Mouse (Mus musculus) kidney, embryonic 14.5 days (tissue): ENCODE measurements around the gene Nr4a3. TPM values are rescaled to one million over a fixed set of nuclear protein-coding genes. Genes with fewer than 3 reads are reported as not detected.

Source experiments
- ATAC-seq: fragments of 200-750 bp; cut with Nextera tagmentation; 2 replicates; pipeline ENCODE4 v1.8.0; 2017; ENCODE audit warnings: moderate number of reproducible peaks, mild to moderate bottlenecking, moderate TSS enrichment, moderate library complexity; ENCODE audit not compliant: low FRiP score, low TSS enrichment
- H3K27ac ChIP-seq: fragments of 300-500 bp; sonication (generic); 2 replicates; pipeline ENCODE4 v1.5.1; 2014; ENCODE audit warnings: low read depth, mild to moderate bottlenecking, low read length, moderate library complexity, mixed read lengths
- H3K27me3 ChIP-seq: fragments of 300-500 bp; sonication (generic); 2 replicates; pipeline ENCODE4 v1.6.1; 2014; ENCODE audit warnings: mild to moderate bottlenecking, low read length; ENCODE audit not compliant: control insufficient read depth, insufficient read depth
- H3K36me3 ChIP-seq: fragments of 300-500 bp; sonication (generic); 2 replicates; pipeline ENCODE4 v1.6.1; 2014; ENCODE audit warnings: low read length, mixed read lengths; ENCODE audit not compliant: control insufficient read depth, insufficient read depth
- H3K4me1 ChIP-seq: fragments of 300-500 bp; sonication (generic); 2 replicates; pipeline ENCODE4 v1.6.1; 2014; ENCODE audit warnings: low read length, mixed read lengths; ENCODE audit not compliant: control insufficient read depth, insufficient read depth
- H3K4me2 ChIP-seq: fragments of 300-500 bp; sonication (generic); replicated peaks from 2 replicates; pipeline ENCODE4 v1.6.1; 2014; ENCODE audit warnings: low read depth, mild to moderate bottlenecking, low read length
- H3K4me3 ChIP-seq: fragments of 300-500 bp; sonication (generic); 2 replicates; pipeline ENCODE4 v1.5.1; 2014; ENCODE audit warnings: mild to moderate bottlenecking, low read length
- H3K9ac ChIP-seq: fragments of 300-500 bp; sonication (generic); 2 replicates; pipeline ENCODE4 v1.6.1; 2014; ENCODE audit warnings: low read depth, mild to moderate bottlenecking, low read length, moderate library complexity
- H3K9me3 ChIP-seq: fragments of 300-500 bp; sonication (generic); 2 replicates; pipeline ENCODE4 v1.6.1; 2016; ENCODE audit warnings: low read length; ENCODE audit not compliant: control insufficient read depth
- WGBS: fragments of 180-500 bp; shearing (Covaris S2); extraction: QIAGEN DNeasy Blood & Tissue Kit; methylation state at CpG from one replicate; pipeline ENCODE4 v1.1.7; 2014; 5-methylcytosine and 5-hydroxymethylcytosine counted together
- polyA plus RNA-seq: library from polyadenylated mRNA; unstranded; fragments of >200 nt; fragmentation: Nextera tagmentation; extraction: Ambion mirVana; gene quantifications from 2 replicates; pipeline ENCODE4 v1.2.1, GENCODE M21; 2014

The Nr4a3 gene
- polyA plus RNA-seq, 1 experiment from 2014 or later, result 0.08 TPM

DNA sequence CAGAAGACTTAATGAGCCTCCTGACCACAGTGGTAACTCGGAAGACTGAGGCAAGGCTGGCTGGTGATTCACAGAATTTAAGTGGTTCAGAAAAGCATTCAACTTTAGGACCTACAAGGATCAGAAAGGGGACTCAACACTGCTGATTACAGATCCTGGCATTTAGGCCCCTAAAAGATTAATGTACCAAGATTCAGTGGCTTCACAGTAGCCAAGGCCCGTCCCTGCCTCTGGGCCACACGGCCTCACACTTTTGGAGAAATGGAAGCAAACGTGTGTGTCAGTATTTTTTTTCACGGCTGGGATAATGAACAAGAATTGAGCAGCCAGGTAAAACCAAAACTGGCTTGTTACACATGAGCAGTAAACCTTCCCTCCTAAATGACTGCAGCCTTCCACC, 6.1 kb upstream of the Nr4a3 start:
- H3K4me3 ChIP-seq, result no peak overlapping the region
- no peaks in the 10 kb centered on the region; the same call in 1 of the 2 replicates for H3K4me1 ChIP-seq
- no peaks in the 10 kb centered on the region for H3K9me3 ChIP-seq
- H3K27ac ChIP-seq, result no peak overlapping the region
- no peaks in the 10 kb centered on the region for H3K27me3 ChIP-seq
- no peak overlapping the region for H3K4me2 ChIP-seq
- no peak for ATAC-seq
- H3K9ac ChIP-seq, result no peak overlapping the region
- H3K36me3 ChIP-seq, result no peaks in the 10 kb centered on the region
- WGBS, result 86% methylated on average over 5 of the region's 5 CpGs

DNA sequence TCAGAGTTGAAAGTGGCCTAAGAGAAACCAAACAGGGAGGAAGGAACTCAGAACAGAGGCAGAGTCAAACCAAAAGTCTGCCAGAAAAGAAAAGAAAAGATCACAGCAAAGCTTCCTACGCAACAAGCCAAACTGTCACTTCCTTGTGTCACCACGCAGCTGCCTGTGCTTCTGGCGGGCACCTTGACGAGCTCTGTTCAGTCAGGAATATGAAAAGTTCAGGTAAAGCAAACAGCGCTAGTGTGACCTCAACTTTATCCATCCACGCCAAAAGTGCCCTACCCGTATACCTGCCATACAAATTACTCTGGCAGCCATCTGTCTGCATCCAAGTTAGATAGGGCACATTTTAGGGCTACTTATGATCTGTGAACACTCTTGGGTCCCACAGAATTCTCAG, 5.2 kb upstream of the Nr4a3 start:
- H3K4me2 ChIP-seq, result no peak overlapping the region
- WGBS, result 73% methylated on average over 7 of the region's 7 CpGs
- H3K9ac ChIP-seq, result no peak overlapping the region
- no peaks in the 10 kb centered on the region for H3K9me3 ChIP-seq
- no peaks in the 10 kb centered on the region; the same call in 1 of the 2 replicates for H3K4me1 ChIP-seq
- no peaks in the 10 kb centered on the region for H3K36me3 ChIP-seq
- no peak overlapping the region for H3K27ac ChIP-seq
- no peak for ATAC-seq
- no peaks in the 10 kb centered on the region for H3K27me3 ChIP-seq
- H3K4me3 ChIP-seq, result no peak overlapping the region

DNA sequence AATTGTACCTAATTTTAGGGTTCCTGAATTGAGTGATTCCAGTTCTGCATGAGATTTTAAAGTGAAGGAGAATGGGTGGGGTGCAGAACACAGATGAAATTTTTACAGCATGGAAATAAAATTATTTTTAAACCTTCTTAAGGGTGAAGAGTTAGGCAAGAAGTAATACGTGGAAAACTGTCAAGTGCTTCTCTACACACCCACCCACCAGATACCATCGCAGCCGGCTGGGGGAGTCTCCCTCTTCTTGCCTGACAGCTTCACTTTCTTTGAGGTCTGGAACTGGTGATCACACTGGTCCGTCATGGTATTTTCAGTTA, 2.5 kb upstream of the Nr4a3 start:
- H3K27ac ChIP-seq, result peak overlapping the region; percentile 89
- peaks cover 21% of the 10 kb centered on the region for H3K27me3 ChIP-seq
- peaks cover 11% of the 10 kb centered on the region; the same call in 1 of the 2 replicates for H3K4me1 ChIP-seq
- peak overlapping the region; percentile 79 for H3K9ac ChIP-seq
- H3K36me3 ChIP-seq, result no peaks in the 10 kb centered on the region
- H3K4me2 ChIP-seq, result peak overlapping the region; percentile 100
- WGBS, result 2% methylated on average over 4 of the region's 4 CpGs
- no peaks in the 10 kb centered on the region for H3K9me3 ChIP-seq
- H3K4me3 ChIP-seq, result peak overlapping the region; percentile 59
- ATAC-seq, result no peak

DNA sequence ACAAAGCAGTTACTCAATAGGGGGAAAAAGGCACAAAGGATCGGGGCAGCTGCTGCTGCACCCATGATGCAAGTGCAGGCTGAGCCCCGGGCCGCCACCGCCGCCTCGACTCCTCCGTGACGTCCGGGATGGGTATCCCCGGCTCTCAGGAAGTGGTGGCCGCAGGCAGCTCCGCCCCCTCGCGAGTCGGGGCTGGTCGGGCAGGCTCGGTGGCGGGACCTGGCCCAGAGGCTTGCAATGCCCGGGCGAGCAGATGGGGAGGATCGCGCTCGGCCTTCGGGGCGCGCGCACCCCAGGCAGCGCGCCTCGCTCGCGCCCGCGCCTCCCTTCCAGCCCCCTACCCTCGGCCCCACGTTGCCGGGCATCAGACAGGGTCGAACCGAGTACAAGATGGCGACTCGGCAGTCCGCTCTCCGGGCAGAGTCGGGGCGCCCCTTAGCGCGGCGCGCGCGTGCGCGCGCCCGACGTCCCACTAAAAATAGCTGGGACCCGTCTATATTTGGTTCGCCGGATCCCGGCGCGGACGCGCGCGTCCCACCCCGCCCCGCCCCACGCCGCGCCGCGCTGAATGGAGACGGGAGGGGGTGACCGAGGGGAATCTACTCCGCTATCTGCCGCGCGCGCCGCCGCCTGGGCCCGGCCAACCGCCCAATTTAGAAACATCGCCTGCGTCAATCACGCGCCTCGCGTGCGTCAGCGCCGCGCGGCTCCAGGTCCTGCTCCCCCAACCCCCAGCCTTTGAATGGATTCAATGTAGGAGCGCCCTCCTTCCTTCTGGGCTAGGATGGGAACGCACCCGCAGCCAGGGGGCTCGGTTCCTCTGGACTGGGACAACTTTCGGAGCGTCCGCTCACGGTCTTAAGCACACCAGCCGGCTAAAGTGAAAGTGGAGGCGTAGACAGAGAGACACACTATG, 1.9 kb upstream of the Nr4a3 start:
- H3K4me2 ChIP-seq, result peak overlapping the region; percentile 100
- peak overlapping the region; percentile 89 for H3K27ac ChIP-seq
- peak overlapping the region; percentile 59 for H3K4me3 ChIP-seq
- peak; percentile 94 for ATAC-seq
- no peaks in the 10 kb centered on the region for H3K36me3 ChIP-seq
- peaks cover 13% of the 10 kb centered on the region; the same call in 1 of the 2 replicates for H3K4me1 ChIP-seq
- H3K9ac ChIP-seq, result peak overlapping the region; percentile 79
- under 1% methylated on average over 78 of the region's 105 CpGs for WGBS
- H3K27me3 ChIP-seq, result peaks cover 27% of the 10 kb centered on the region
- no peaks in the 10 kb centered on the region for H3K9me3 ChIP-seq

DNA sequence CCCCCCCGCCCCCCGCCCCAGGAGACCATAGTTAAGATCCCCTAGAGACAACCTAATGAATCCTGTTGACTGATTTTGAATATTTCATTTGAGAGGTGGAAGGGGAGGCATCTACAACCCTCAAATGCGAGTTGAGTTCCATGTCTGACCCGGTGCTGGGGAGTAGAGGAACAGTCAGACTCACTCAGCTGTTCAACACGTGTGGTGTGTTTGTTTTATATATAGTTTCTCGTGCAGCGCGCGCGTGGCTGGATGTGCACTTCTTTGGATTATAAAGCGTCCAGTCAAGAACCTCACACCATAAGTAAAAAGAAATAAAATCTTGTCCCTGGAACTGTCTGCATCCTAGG, 837 bp upstream of the Nr4a3 start:
- under 1% methylated on average over 11 of the region's 11 CpGs for WGBS
- peaks cover 13% of the 10 kb centered on the region; the same call in 1 of the 2 replicates for H3K4me1 ChIP-seq

DNA sequence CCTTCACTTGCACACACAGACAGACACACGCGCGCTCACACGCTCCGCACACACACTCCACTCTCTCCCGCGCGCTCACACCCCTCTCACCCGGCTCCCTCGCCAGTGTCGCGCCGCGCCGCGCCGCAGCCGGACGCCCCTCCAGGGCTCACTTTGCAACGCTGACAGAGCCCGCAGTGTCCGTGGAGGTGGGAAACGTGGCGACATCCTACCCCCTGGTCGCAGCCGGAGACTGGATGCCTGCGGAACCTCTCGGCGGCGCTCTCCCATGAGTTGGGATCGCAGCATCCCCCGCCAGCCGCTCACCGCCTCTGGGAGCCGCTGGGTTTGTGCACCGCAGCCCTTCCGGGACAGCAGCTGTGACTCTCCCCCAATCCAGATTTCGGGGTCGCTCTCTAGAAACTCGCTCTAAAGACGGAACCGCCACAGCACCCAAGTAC, 348 bp downstream of the Nr4a3 start:
- Histone ChIP-seq H3K9me3 (no peaks in the 10 kb centered on the region), H3K4me3 (peak overlapping the region; percentile 59), H3K27me3 (peaks cover 48% of the 10 kb centered on the region), H3K4me1 (peaks cover 13% of the 10 kb centered on the region; the same call in 1 of the 2 replicates), H3K9ac (peak overlapping the region; percentile 51), H3K27ac (no peak overlapping the region), H3K36me3 (no peaks in the 10 kb centered on the region), H3K4me2 (peak overlapping the region; percentile 100)
- ATAC-seq, result peak; percentile 12
- under 1% methylated on average over 40 of the region's 42 CpGs for WGBS

More for the DNA sequence above, 837 bp upstream of the Nr4a3 start:
- ATAC-seq, result no peak
- H3K27ac ChIP-seq, result no peak overlapping the region
- peaks cover 38% of the 10 kb centered on the region for H3K27me3 ChIP-seq
- H3K36me3 ChIP-seq, result no peaks in the 10 kb centered on the region
- peak overlapping the region; percentile 100 for H3K4me2 ChIP-seq
- H3K4me3 ChIP-seq, result peak overlapping the region; percentile 59
- no peak overlapping the region for H3K9ac ChIP-seq
- no peaks in the 10 kb centered on the region for H3K9me3 ChIP-seq

DNA sequence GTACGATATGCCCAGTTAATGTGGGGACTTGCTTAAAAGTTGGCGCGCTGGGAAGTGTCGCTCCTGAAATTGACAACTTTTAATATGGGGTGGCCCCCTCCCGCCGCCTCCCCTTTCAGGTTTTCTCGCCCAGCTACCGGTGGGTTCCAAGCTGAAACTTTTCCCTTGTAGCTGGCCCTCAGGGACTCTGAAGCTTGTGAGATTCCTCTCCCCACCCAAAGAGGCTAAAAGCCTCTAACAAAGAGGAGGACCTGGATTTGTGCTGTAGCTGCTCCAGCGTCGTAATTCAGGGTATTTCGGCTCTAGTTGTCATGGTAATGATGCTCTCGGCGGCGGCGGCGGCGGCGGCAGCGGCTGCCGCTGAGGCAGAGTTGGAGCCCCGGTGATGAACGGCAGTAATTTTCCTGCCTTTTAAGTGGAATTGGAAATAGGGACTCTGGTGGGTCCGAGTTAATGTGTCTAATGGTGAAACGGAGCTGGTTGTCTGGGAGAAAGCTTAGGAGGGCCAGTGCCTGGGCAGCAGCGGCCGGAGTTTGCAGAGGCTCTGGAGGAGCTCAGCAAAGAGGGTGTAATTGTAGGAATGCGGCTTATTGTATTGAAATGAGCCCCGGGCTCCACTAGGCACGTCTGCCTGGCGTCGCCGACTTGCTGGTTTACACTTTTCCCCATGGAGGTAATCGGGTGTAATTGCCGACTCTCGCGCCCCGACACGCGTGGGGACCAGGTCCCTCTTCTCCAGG, 938 bp downstream of the Nr4a3 start:
- no peak for ATAC-seq
- Histone ChIP-seq H3K4me2 (peak overlapping the region; percentile 100), H3K4me3 (peak overlapping the region; percentile 59), H3K9me3 (no peaks in the 10 kb centered on the region), H3K9ac (peak overlapping the region; percentile 51; the same call in 1 of the 2 replicates), H3K4me1 (peaks cover 13% of the 10 kb centered on the region; the same call in 1 of the 2 replicates), H3K36me3 (no peaks in the 10 kb centered on the region), H3K27ac (no peak overlapping the region), H3K27me3 (peaks cover 54% of the 10 kb centered on the region)
- WGBS, result under 1% methylated on average over 39 of the region's 39 CpGs

DNA sequence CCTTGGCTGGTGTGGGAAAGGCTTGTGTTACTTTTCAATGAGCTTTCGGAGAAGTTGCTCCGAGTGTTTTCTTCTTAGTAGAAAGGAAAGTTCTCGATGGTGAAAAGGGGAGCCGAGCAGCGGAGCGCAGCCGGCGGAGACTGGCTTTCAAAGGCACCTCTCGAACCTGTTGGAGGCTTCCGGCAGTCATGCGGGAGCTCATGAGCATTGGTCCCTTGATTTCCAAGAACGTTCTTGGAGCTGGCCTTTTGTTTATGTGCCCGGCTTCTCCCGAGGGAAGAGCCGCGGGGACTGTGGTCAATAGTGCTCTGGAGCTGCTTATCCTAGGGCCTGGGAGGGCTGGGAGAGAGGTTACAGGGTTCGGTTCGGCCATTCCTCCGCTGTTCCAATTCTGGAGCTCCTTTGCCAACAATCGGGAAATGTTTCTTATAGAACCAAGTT, 1.5 kb downstream of the Nr4a3 start:
- no peak for ATAC-seq
- Histone ChIP-seq H3K4me1 (peaks cover 13% of the 10 kb centered on the region; the same call in 1 of the 2 replicates), H3K36me3 (no peaks in the 10 kb centered on the region), H3K4me3 (peak overlapping the region; percentile 59), H3K27ac (no peak overlapping the region), H3K9me3 (no peaks in the 10 kb centered on the region), H3K4me2 (peak overlapping the region; percentile 100), H3K9ac (no peak overlapping the region; the same call in 1 of the 2 replicates), H3K27me3 (peaks cover 60% of the 10 kb centered on the region)
- WGBS, result under 1% methylated on average over 20 of the region's 20 CpGs
